Mouse (Mus musculus): ENCODE results near the gene Tceal1.

DNA sequence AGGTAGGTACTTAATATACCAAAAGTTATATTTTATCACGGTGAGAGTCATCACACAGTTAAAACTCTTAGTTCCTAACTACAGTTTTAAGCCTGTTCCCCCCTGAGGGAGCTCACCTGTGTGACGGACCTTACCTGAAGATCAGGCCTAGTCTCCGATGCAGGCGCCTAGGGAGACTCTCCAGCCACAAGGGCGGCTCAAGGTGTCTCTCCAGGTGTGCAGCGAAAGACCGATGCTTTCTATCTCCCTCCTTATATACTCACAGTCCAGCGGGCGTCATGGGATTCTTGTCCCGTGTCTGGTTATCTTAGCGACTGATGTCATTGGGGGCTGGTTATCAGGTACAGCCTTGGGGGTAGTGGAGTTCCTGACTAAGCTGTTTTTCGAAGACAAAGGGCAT is 35.7 kb downstream of the Tceal1 start, which contains the start of gene Morf4l2:
- no peak for TF ChIP-seq CTCF (IDR thresholded peaks at IDR 0.05; ENCODE audit: borderline replicate concordance, insufficient read depth, low read depth, low read length)
- TF ChIP-seq POLR2A (IDR thresholded peaks at IDR 0.05; ENCODE audit: borderline replicate concordance, insufficient read depth, low read length), result no peak

All from cerebellum, adult 2 months (tissue).